Mouse (Mus musculus) G1E-ER4 (cell line): ENCODE results near the gene Them7. TPM values are rescaled to one million over a fixed set of nuclear protein-coding genes. Genes with fewer than 3 reads are reported as not detected.

ENCODE experiments used
- GATA1 ChIP-seq: IDR thresholded peaks from one replicate; pipeline ENCODE4 v1.8.0; 2012; ENCODE audit warnings: low read length, inconsistent platforms
- polyA plus RNA-seq: library from polyadenylated mRNA; stranded (reverse); fragments of >175 nt; gene quantifications from 2 replicates; pipeline ENCODE4 v1.2.3, GENCODE M21; 2012

Them7 gene
- not detected in 2 replicates for polyA plus RNA-seq

- TF ChIP-seq GATA1 = no peak
These were observed at the start of gene Them7 for GRCm38 (mm10) chr2:105224134-105224986. TSS of gene Them7 (plus strand) at chr2:105224320.

DNA sequence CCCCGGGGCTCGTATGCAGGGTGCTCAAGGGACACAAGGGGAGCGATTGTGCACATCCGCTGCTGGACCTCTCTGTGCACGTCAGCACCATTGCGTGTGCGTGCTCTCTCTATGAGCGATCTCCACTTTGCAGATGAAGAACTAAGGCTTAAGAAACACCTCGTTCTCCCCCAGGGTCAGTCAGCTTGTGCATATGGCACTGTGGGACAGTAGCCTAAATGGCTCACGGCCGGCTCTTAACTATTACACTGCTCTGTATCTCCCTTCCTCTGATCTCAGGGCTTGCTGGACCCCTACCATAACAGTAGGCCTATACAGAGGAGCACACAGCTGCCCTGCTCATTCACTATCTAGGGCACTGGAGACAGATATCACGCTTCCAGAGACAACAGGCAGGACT is 45.2 kb upstream of the Them7 start:
- no peak for TF ChIP-seq GATA1

GRCm38 (mm10) chr2:105182501-105182900 is 41.6 kb upstream of the Them7 start:
- no peak for TF ChIP-seq GATA1

DNA sequence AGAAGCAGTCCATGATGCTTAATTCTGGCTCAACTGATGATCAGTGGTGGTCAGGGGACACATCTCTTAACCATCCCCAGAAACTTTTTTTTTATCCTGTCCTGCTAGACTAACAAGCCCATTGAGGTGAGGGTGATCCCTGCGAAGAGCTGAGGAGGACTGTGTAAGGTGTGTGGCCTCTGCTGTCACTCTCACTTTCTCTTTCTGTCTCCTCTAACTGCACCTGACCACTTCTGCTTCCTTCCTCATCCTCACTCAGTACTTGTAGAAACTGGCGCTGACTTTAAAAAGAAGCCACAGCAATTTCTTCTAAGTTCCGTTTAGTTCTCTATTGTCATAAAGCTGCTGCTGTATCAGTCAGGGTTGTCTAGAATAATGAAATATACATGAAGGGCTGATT is 39.0 kb upstream of the Them7 start:
- TF ChIP-seq GATA1 = no peak

DNA sequence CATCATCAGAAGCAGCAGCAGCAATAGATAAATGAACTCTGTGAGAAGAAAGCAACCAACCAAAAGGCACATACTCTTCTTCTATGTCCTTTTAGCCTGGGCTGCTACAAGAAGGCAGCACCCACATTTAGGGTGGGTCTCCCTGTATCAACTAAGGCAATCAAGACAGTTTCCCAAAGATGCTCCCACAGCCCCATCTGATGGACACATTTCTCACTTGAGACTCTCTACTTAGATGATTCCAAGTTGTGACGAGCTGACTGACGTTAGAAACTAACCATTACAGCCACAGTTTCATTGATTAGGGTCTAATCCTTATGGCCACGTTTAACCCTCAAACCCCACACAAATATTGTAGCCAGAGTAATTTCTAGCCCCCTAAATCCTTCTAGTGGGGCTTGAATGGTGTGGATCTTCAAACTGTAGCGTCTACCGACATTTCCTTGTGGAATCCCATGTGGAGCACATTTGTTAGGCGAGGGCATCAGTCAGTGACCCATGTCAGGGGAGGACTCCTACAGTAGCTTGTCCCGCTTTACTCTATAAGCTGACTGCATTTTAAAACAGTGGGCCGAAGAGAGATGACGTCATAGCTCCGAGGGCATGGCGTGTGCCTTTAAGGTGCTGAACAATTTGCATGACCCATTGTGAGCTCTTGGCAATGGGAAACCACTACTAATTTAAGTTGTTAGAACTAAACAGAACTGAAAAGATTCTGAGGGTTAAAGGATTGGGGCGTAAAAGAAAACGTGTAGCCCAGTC is 38.2 kb upstream of the Them7 start:
- TF ChIP-seq GATA1 = no peak

- TF ChIP-seq GATA1 = no peak
These were observed 37.5 kb upstream of the Them7 start for GRCm38 (mm10) chr2:105186591-105186990.

DNA sequence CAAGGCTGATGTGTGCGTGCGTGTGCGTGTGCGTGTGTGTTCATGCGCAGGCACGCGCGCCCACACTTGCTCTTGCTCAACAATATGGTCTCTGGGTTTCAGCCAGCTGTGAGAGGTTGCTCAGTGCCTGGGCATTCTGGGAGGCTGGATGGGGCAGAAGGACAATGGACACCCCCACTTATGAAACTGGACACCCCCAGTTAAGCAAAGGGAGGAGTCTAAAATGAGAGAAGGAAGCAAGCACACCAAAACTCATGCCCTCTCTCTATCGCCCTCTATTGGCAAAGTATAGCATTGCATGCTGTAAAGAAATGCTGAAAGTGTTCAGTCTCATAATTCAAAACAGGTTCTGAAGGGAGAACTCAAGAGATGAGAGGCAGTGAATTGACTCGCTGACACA is 35.9 kb upstream of the Them7 start:
- no peak for TF ChIP-seq GATA1

GRCm38 (mm10) chr2:105189352-105189751 is 34.8 kb upstream of the Them7 start:
- no peak for TF ChIP-seq GATA1

DNA sequence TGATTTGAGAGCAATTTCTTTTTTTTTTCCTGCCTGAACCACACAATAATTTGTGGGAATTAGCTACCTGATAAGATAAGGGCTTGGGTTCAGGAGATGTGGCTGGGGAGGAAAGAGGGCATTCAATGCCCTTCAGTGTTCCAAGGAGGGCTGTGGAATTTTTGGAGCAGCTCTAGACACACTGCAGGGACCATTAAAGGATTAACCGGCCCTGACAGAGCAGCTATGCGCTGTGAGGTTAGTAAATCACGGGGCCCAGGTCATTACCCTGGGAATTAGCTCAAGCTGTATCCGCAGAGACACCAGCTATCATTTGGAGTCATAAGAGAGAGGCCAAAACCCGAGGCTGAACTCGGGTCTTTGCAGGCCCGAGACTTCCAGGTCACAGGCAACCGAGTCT is 24.0 kb upstream of the Them7 start:
- TF ChIP-seq GATA1 = no peak

- no peak for TF ChIP-seq GATA1
These were observed 17.5 kb upstream of the Them7 start for GRCm38 (mm10) chr2:105206563-105207174.

- no peak for TF ChIP-seq GATA1
These were observed 11.3 kb upstream of the Them7 start for GRCm38 (mm10) chr2:105212839-105213238.

DNA sequence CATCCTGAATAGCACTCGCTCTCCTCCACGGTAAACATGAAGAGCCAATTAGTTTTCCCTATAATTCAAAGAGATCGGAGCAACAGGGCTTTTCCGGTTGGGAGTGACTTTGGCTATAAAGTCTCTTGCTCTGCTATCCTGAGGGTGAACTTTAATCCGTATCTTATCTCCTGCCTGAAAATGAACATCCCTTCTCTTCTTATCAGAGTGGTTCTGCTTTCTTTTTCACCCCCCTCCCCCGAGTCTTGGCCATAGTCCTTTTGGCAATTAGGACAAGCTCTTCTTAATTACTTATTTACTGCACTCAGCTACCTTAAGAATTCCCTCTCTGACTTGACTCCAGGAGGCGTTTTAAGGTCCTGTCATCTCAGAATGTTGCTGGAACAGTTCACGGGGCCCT is 8.2 kb upstream of the Them7 start:
- TF ChIP-seq GATA1 = no peak

DNA sequence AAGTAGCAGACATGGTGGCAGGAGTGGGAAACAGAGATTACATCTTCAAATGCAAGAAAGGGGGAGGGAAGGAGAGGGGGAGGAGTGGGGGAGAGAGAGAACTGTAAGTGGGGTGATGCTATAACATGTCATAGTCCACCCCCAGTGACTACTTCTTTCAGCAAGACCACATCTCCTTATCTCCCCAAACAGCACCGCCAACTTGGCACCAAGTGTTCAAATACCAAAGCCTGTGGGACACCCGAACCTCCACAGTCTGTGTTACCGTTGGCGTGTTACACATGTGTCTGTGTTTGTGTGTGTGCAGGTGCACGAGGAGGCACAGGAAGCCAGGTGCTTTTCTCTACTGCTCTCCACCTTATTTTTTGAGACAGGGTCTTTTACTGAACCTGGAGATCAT is 4.9 kb upstream of the Them7 start:
- TF ChIP-seq GATA1 = no peak

- TF ChIP-seq GATA1 = no peak
These were observed 4.5 kb upstream of the Them7 start for GRCm38 (mm10) chr2:105219664-105220063.

DNA sequence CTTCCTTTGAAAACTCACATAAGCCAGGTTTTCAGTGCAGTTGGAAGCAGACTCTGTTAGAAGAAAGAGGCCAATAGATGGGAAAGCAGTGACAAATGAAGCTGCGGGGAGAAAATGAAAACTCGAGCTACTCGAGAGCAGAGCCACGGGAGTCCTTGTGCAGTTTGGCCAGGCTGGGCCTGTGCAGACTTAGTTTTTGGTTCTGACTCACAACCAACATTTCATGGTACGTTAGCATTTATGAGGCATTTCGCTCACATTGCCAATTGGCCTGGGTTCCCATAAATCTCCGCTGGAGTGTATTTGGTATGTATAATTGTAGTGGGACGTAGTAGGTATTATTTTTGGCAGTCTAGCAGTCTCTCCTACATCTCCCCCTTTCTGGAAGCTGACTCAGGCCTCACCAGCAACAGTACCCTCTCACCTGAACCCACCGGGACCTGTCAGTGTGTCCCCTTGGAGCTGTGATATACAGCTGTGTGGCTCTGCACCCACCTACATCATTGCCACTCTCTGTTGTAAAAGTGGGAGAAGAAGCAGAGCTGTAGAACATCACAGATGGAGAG is 3.3 kb upstream of the Them7 start:
- no peak for TF ChIP-seq GATA1

GRCm38 (mm10) chr2:105223606-105224005 is 514 bp upstream of the Them7 start:
- no peak for TF ChIP-seq GATA1

GRCm38 (mm10) chr2:105224987-105225375 is 861 bp downstream of the Them7 start:
- no peak for TF ChIP-seq GATA1
